Mouse (Mus musculus) C2C12 (cell line): ENCODE measurements around the gene Ick. TPM values are rescaled to one million over a fixed set of nuclear protein-coding genes. Genes with fewer than 3 reads are reported as not detected.

Experiments used
- H3K27me3 ChIP-seq: one replicate; pipeline ENCODE4 v1.6.1; 2011; ENCODE audit not compliant: control insufficient read depth, insufficient read depth, insufficient read length
- H3K36me3 ChIP-seq: one replicate; pipeline ENCODE4 v1.6.1; 2011; ENCODE audit not compliant: control insufficient read depth, insufficient read depth
- H3K4me3 ChIP-seq: one replicate; pipeline ENCODE4 v1.5.1; 2011; ENCODE audit warnings: mild to moderate bottlenecking, control low read depth; ENCODE audit not compliant: poor library complexity, insufficient read depth, severe bottlenecking
- H3K79me2 ChIP-seq: one replicate; pipeline ENCODE4 v1.6.1; 2011; ENCODE audit not compliant: control insufficient read depth, insufficient read depth
- H3K79me3 ChIP-seq: one replicate; pipeline ENCODE4 v1.6.1; 2011; ENCODE audit warnings: low read depth, control low read depth
- H3ac ChIP-seq: one replicate; pipeline ENCODE3; 2011; ENCODE audit warnings: low read depth; ENCODE audit not compliant: control insufficient read depth, insufficient read length
- CEBPB ChIP-seq: IDR thresholded peaks from one replicate; pipeline ENCODE4 v1.6.1; 2011; ENCODE audit warnings: low read depth, mild to moderate bottlenecking, control low read depth, moderate library complexity
- CTCF ChIP-seq: IDR thresholded peaks from one replicate; pipeline ENCODE4 v1.5.1; 2011; ENCODE audit not compliant: control insufficient read depth, insufficient read depth, insufficient read length
- FOSL1 ChIP-seq: IDR thresholded peaks from one replicate; pipeline ENCODE4 v1.8.0; 2011; ENCODE audit warnings: mild to moderate bottlenecking, low read length; ENCODE audit not compliant: poor library complexity, insufficient read depth, severe bottlenecking
- MAX ChIP-seq: IDR thresholded peaks from one replicate; pipeline ENCODE4 v1.6.1; 2011; ENCODE audit warnings: mild to moderate bottlenecking, control low read depth
- MYOD1 ChIP-seq: IDR thresholded peaks from one replicate; pipeline ENCODE4 v1.6.1; 2011; ENCODE audit warnings: low read depth; ENCODE audit not compliant: control insufficient read depth, insufficient read length
- MYOG ChIP-seq: IDR thresholded peaks from one replicate; pipeline ENCODE4 v1.6.1; 2011; ENCODE audit not compliant: control insufficient read depth, insufficient read length; ENCODE audit errors: extremely low read depth
- USF1 ChIP-seq: IDR thresholded peaks from one replicate; pipeline ENCODE4 v1.6.1; 2011; ENCODE audit warnings: low read depth, mild to moderate bottlenecking, control low read depth, moderate library complexity
- polyA plus RNA-seq: library from polyadenylated mRNA; unstranded; fragments of >200 nt; fragmentation: generic; extraction: Trizol; gene quantifications from one replicate; pipeline ENCODE4 v1.2.1, GENCODE M21; 2012; ENCODE audit warnings: missing spikeins

The Ick gene
- polyA plus RNA-seq, 1 experiment, result 6.5 TPM

DNA sequence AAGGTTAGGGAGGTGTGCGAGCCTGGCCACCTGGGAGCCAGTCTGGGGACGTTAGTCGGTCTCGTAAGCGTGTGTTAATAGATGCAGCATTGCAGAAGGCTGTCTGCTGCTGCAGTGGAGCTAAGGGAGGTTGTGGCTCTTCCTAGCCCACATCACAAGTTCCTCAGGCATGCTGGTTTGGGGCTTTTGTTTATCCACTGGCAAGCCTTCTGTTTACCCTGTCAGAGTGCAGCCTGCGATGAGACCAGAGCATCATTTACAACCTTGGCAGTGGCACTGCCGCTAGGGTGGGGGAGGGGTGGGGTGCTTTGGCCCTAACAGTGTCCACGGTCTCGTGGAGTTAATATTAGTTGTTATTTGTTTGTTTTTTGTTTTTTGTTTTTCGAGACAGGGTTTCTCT is 54.3 kb downstream of the Ick start:
- Histone ChIP-seq H3ac (no peak overlapping the region), H3K4me3 (no peak overlapping the region), H3K79me3 (no peaks in the 10 kb centered on the region), H3K79me2 (no peaks in the 10 kb centered on the region), H3K36me3 (peaks cover 8% of the 10 kb centered on the region), H3K27me3 (no peaks in the 10 kb centered on the region)
- TF ChIP-seq USF1, result no peak
- TF ChIP-seq CTCF, result no peak
- TF ChIP-seq MAX, result no peak
- TF ChIP-seq CEBPB, result no peak
- TF ChIP-seq MYOD1, result no peak
- no peak for TF ChIP-seq MYOG

DNA sequence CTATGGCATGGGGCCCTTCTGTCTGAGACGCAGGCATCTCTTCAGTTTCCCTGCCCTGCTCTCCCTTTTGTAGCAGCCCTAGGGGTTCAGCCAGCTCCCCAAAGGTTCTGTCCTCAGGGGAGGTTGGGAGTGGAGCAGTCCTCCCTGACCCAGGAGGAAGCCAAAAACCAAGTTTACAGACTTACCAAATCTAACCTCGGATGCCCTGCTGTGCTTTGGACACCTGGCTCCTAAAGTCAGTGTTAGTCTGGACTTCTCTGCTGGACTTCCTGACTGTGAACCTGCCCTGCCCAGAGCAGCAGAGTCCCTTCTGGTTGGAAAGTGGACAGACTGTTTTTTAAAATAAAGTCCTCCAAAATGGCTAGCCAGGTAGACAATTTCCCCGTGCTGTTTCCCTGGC is 55.7 kb downstream of the Ick start:
- no peaks in the 10 kb centered on the region for H3K79me3 ChIP-seq
- peaks cover 8% of the 10 kb centered on the region for H3K36me3 ChIP-seq
- H3K4me3 ChIP-seq, result no peak overlapping the region
- TF ChIP-seq USF1, result no peak
- TF ChIP-seq MYOG, result no peak
- TF ChIP-seq FOSL1, result no peak
- TF ChIP-seq CTCF, result no peak
- TF ChIP-seq MAX, result no peak
- no peak for TF ChIP-seq CEBPB
- no peak for TF ChIP-seq MYOD1
- H3K27me3 ChIP-seq, result no peaks in the 10 kb centered on the region
- H3ac ChIP-seq, result no peak overlapping the region
- no peaks in the 10 kb centered on the region for H3K79me2 ChIP-seq

DNA sequence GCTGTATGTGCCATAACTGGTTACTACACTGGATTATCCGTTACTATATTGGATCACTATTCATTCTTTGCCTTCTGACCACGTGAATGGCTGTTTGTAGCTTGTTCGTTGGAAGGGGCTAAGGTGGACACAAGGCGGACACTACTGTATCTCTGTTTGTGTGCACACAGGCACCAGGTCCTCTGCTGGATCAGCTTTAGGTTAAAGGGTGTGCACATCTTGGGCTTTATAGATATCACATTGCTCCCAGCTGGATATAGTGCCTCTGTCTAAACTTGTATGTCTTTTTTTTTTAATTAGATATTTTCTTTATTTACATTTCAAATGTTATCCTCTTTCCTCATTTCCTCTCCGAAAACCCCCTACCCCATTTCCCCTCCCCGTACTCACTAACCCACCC is 56.5 kb downstream of the Ick start:
- no peaks in the 10 kb centered on the region for H3K27me3 ChIP-seq
- no peak overlapping the region for H3K4me3 ChIP-seq
- peaks cover 8% of the 10 kb centered on the region for H3K36me3 ChIP-seq
- no peak overlapping the region for H3ac ChIP-seq
- no peaks in the 10 kb centered on the region for H3K79me2 ChIP-seq
- H3K79me3 ChIP-seq, result no peaks in the 10 kb centered on the region
- TF ChIP-seq USF1 (no peak), CEBPB (no peak), CTCF (no peak), FOSL1 (no peak), MYOG (no peak), MYOD1 (no peak), MAX (no peak)

DNA sequence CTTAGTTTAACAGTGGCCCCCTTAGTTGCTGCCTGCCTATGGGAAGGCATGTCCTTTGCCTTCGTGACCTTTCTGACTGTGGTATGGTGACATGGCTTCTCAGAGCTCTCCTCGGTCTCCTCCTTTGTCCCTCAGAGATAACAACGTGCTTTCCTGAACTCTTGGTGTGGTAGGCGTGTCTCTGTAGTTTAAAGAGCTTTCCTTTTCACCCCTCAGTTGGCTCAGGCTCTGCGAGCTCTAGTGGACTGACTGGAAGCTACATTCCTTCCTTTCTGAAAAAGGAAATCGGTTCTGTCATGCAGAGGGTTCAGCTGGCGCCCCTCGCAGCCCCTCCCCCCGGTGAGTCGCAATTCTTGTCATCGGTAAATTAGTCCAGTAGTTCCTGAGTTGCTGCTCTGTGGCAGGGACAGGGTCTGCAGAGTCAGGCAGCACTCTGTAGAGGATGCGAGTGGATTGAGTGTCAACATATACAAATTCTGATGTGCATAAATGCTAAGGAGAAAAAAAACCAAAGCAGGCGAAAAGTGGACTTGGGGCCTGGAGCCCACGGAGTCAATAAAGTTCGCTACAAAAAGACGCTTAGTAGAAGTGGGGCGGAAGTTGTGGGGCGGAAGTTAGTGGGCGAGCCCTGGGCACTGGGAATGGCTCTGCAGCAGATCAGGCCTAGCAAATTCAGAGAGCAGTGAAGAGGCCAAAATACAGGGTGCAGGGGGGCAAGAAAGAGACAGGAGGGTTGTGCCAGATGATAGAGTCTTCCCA is 57.9 kb downstream of the Ick start:
- TF ChIP-seq CTCF (no peak), MYOG (no peak), CEBPB (no peak), MYOD1 (no peak), MAX (no peak), USF1 (no peak), FOSL1 (no peak)
- Histone ChIP-seq H3ac (no peak overlapping the region), H3K27me3 (no peaks in the 10 kb centered on the region), H3K36me3 (peaks cover 8% of the 10 kb centered on the region), H3K79me3 (no peaks in the 10 kb centered on the region), H3K4me3 (no peak overlapping the region), H3K79me2 (no peaks in the 10 kb centered on the region)

DNA sequence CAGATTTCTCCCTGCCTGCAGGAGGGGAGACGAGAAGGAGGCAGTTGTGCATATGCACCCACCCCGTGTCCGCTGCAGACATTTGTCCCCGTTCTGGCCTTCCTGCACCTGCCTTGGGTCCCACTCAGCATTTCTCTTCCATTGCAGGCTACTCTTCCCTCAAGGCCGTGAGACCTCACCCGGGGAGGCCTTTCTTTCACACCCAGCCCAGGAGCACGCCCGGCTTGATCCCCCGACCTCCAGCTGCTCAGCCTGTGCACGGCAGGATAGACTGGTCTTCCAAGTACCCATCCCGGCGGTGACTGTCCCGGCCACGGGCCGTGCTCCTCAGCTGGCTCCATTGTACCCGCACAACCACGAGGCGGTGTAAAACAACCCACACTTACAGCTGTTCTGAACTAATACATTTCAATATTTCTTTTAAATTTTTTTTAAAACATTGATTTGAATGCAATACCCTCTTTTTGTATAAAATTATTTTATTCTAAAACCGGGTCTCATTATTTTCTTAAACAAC is 58.5 kb downstream of the Ick start:
- Histone ChIP-seq H3K27me3 (no peaks in the 10 kb centered on the region), H3K79me3 (no peaks in the 10 kb centered on the region), H3K79me2 (no peaks in the 10 kb centered on the region), H3K4me3 (no peak overlapping the region), H3K36me3 (peaks cover 8% of the 10 kb centered on the region), H3ac (no peak overlapping the region)
- no peak for TF ChIP-seq CEBPB
- TF ChIP-seq MYOG, result no peak
- no peak for TF ChIP-seq FOSL1
- TF ChIP-seq MYOD1, result no peak
- TF ChIP-seq USF1, result no peak
- TF ChIP-seq CTCF, result no peak
- TF ChIP-seq MAX, result no peak
